Mouse (Mus musculus) lung, postnatal 14 days (tissue): ENCODE measurements around the gene Btbd9.
A peak's percentile ranks its signal among the peaks of the same experiment; 100 is the strongest.
"Not testable (repeated sequence)": the region's sequence is repeated elsewhere in the genome, so short reads cannot be mapped to it uniquely, and the experiment has no call there.

ENCODE experiments used
- DNase-seq: peaks from one replicate; pipeline ENCODE4 v3.0.0; 2021

Btbd9 gene

GRCm38 (mm10) chr17:30511399-30511798 is 64.9 kb downstream of the Btbd9 start:
- DNase-seq = no peak

DNA sequence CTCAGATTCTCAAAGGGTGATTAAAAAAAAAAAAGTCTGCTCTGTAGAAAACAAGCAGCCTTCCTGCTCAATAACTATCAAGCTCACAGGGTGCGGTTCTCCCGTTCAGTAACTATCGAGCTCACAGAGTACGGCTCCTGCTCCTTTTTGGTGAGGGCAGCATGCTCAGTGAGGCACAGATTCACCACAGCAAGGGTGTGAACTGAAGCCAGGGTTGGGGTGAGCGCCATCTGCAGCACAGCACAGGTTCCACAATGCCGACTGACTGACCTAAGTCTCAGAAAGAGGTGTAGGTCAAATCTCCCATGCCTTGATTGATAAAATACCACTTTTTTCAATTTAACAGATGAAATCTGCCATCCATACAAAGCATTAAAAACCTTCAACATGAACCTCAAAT is 66.1 kb downstream of the Btbd9 start:
- no peak for DNase-seq

- no peak for DNase-seq
Observed at GRCm38 (mm10) chr17:30509646-30510045, 66.6 kb downstream of the Btbd9 start.

DNA sequence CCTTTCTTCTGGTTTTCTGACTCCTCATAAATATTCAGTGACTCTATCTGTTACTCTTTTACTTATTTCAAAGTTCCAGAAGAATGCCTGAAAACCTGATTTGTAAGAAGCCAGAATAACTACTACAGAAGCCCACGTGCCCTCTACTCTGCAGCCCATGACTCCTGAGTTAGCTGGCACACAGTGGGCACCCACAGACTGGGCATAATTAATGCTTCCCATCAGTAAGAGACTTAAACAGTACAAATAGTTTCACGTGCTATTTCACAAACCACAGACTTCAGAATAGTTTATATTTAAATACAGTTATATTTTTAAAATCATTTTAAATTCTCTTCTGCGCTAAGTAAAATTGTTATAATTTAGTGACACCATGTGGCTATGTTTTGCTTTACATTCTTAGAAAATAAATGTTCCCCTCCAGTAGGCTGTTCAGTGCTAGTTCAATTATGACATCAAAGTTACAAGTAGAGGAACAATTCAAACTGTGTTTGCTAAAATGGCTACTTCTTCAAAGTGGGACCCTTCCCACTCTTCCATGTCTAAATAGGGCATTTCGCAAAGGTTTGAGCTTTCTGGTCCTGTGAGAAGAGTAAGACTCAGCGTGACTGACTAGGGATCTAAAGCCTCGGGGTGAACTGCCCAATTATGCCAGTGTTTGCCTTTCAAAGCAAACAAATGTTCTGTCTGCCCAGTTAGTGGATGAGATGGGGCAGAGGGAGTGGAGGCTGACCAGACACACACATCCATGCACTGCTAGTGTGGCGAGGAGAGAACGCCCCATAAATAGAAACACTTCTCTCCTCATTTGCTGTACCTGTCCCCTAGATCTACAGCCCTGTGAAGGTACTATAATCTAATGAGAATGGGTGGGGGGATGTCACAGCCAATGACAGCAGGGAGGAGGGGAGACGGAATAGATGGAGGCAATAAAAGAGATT is 68.4 kb downstream of the Btbd9 start:
- no peak for DNase-seq

- DNase-seq = no peak
Observed at GRCm38 (mm10) chr17:30506916-30507315, 69.4 kb downstream of the Btbd9 start.

- not testable (repeated sequence) for DNase-seq
Observed at GRCm38 (mm10) chr17:30499541-30499940, 76.7 kb downstream of the Btbd9 start.

GRCm38 (mm10) chr17:30498779-30499178 is 77.5 kb downstream of the Btbd9 start:
- DNase-seq = no peak

- peak; percentile 59 for DNase-seq
Observed at GRCm38 (mm10) chr17:30498376-30498719, 77.9 kb downstream of the Btbd9 start.

GRCm38 (mm10) chr17:30497525-30498375 is 78.5 kb downstream of the Btbd9 start:
- DNase-seq = no peak

GRCm38 (mm10) chr17:30495567-30495966 is 80.7 kb downstream of the Btbd9 start:
- DNase-seq = no peak

- DNase-seq = no peak
Observed at GRCm38 (mm10) chr17:30495154-30495553, 81.1 kb downstream of the Btbd9 start.

GRCm38 (mm10) chr17:30493481-30493880 is 82.8 kb downstream of the Btbd9 start:
- no peak for DNase-seq

- no peak for DNase-seq
Observed at GRCm38 (mm10) chr17:30492191-30492590, 84.1 kb downstream of the Btbd9 start.

GRCm38 (mm10) chr17:30491601-30492000 is 84.7 kb downstream of the Btbd9 start:
- no peak for DNase-seq

DNA sequence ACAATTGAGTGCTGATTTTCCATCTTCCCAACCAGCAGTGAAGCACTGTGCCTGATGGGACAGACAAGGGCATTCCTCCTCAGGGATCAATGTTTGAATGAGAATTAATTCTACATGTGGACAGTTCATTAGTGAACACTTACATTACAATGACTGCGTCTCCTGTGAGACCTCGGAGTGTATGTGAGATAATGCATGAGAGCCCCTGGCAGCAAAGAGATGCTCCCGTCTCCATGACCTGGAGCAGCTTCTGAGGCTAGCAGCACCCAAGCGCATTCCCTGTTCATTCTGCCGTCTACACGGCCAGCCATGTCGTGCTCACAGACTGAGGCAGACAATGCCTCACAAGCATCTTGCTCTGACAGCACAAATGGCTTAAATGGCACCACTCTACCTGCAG is 85.7 kb downstream of the Btbd9 start:
- no peak for DNase-seq

DNA sequence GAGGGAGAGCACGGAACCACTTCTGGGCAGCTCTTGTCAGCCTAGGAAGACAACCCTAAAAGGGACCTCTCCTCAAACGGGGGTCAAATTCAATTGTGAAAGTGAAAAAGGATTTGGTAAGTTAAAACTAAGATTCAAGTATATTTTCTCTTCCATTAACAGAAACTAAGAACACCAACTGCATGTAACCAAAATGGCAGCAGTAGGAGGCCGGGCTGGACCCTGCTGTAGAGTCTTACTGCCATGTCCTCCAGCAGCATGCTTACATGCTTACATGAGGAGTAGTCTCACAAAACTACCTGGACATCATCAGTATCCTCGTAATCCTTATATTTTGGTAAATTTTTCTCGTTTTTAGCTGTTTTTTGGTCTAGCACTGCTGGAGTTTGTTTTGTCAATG is 86.2 kb downstream of the Btbd9 start:
- no peak for DNase-seq

DNA sequence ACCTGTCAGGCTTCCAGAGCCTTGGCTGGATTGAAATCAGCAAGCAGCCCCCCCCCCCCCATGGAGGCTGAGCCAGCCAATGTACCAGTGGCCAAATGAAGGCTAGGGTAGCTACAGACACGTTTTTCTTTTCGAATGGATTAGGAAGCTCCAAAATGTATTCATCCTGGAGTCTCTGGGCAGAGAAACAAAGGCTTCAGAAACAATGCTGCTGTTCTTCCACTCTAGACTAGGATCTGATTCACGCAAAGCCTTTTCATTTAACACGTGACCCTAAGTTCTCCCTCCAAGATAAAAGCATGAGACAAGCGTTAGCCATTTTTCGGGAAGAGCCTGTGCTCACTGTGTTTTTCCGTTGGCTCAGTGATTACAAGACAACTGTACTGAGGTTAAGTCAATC is 86.7 kb downstream of the Btbd9 start:
- no peak for DNase-seq

DNA sequence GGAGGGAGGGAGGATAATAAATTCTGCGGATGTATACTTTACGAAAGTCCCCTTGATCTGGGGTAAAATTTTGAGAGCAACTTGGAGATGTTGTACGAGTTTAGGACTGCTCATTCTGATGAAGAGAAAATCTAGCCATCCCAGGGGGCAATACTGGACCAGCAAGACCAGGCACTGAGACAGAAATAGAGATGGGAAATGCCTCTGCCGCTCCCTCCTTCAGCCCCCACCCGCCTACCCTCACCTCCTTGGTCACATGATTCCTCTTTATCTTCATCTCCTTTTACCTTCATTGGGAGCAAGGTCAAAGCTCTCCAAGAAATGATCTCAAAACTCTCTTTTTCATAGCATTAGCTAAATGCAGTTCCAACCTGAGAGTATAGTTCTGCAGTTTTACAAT is 88.6 kb downstream of the Btbd9 start:
- no peak for DNase-seq

DNA sequence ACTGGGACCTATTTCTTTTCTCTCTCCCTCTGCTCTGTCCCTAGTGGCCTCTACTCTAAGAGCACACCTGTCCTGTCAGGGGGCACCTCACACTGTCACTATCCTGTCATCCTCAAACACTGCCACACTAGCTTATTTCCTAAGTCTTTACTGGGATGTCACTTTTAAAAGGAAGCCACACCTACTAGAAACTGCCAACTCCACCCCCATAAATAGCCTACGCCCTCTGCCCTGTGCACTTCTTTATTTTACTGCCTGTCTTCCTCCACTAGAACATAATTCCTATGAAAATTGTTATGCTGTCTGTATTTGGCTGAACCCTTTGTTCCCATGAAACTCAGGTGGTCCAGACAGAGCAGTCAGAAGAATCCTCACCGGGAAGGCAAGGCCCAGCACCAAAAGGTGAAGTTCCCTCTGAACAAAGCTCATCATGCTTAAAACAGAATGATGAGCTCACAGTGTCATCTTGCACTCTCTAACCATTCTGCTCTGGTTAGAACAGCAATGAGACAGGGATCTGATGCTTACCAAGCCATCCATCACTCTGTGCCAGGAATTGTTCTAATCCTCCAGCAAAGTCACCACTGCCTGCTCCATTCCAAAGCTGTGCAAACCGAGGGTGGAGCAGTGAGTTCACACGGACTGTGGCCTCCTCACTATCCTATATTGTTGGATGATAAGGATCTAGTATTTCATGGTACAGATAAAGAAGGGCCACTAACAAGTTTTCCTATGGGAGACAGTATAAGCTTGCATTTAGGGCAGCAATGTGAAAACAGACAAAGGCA is 91.0 kb downstream of the Btbd9 start:
- no peak for DNase-seq

- DNase-seq = no peak
Observed at GRCm38 (mm10) chr17:30484446-30485066, 91.7 kb downstream of the Btbd9 start.

GRCm38 (mm10) chr17:30481766-30482165 is 94.5 kb downstream of the Btbd9 start:
- no peak for DNase-seq

DNA sequence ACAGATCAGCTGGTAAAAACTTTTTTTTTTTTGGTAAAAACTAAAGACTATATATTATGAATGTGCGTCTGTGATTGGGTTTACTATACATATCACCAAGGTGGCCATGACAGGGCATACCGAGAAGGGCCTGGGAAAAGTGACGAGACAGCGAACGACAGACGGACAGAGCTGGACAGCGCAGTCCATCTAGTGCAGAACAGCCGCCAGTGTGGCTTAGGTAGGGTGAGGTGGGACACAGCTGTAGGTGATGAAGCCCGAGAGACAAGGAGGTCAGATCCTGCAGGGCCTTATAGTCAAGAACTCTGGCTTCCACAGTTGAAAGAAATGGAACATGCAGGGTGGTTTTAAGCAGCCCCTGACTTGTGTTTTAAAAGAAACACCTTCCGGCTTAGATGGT is 94.9 kb downstream of the Btbd9 start:
- no peak for DNase-seq

DNA sequence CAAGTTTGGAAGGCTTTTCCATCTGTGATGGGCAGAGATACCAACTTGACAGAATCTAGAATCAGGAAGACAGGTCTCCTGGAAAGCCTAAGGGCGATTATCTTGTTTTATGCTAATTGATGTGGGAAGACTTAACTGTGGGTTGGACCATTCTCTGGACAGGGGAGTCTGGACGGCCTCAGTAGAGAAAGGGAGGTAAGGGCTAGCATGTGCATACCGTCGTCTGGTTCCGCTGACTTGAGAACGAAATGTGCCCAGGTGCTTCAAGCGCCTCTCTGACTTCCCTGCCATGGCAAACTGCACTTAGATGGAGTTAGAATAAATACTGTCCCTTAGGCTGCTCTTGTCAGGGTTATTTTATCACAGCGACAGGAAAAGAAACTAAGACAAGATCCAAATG is 95.9 kb downstream of the Btbd9 start:
- no peak for DNase-seq
